Mouse (Mus musculus) adrenal gland, postnatal 36 days (tissue): Measurements from ENCODE around the gene D230025D16Rik. TPM values are rescaled to one million over a fixed set of nuclear protein-coding genes. Genes with fewer than 3 reads are reported as not detected.
"Not testable (repeated sequence)": the region's sequence is repeated elsewhere in the genome, so short reads cannot be mapped to it uniquely, and the experiment has no call there.

Experiments
- DNase-seq, 2 experiments: peaks; one replicate each; pipeline ENCODE4 v3.0.0; 2021; ENCODE audit warnings: mixed read lengths in 1 of 2
- long read RNA-seq, 2 experiments: library from polyadenylated mRNA; stranded (forward); transcript quantifications; one replicate each; pipeline ENCODE4 v2.0.0; 2021; ENCODE audit warnings: borderline sequencing depth in 2 of 2
- total RNA-seq, 2 experiments: library from RNA; stranded (reverse); gene quantifications; 2 replicates each; pipeline ENCODE4 v1.2.3; 2021

Gene D230025D16Rik
- 10 to 100 TPM; 23.7 to 27.2 TPM for total RNA-seq
- long read RNA-seq, experiment 1, transcript D230025D16Rik-201 (16 exons, 2,916 nt) = major isoform, 16 of 20 reads
- long read RNA-seq, experiment 1, partial matches to known transcripts = 1 of 20 reads
- long read RNA-seq, experiment 1, other reads (novel, unspliced or antisense) = 3 of 20 reads
- long read RNA-seq, experiment 2, partial matches to known transcripts = 0 of 5 reads
- long read RNA-seq, experiment 2, other reads (novel, unspliced or antisense) = 2 of 5 reads

DNA sequence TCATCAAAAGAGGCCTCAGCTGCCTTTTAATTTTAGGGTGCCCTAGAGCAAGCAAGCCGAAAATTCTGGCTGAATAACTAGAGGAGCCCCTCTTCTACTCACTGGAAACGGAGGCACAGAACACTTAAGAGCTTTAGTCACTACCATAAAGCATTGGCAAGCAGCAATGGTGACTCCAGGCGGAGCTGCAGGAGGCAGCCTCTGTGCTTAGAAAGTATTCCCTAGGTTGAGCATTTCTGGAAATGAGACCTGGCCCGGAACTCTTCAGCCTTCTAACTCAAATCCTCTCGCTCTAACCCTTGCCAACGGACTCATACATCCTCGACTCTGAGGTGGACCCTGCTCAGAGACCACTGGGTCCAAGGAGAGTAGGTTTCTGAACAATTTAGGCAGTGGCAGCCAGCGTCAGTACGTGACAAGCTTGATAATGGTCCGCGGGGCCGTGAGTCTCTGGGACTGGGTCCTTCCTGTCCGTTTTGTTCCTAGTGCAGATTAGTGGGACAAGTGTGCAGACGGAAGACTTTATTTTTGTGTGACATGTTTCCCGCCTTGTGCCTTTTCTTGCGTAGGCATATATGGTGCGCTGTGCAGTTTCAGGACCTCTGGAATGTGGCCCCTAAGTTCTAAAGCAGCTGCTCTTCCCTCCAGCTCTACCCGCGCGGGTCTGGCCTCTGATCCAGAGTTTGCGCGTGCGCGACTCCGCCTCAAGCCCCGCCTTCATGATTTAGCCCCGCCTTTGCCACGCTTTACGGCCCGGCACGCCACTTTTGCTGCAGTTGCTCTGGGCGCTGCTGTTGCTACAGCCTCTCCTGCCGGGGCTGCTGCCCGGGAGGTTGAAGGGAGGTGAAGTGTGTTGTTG lies at the start of gene D230025D16Rik:
D230025D16Rik (plus strand) TSS at position 733 of the 859 bp plus-strand sequence.
- peak; percentile 96 to 97 for DNase-seq

GRCm38 (mm10) chr8:105175287-105175686 lies 49.7 kb upstream of the D230025D16Rik start:
- DNase-seq = not testable (repeated sequence)

- no peak for DNase-seq
These were observed 46.6 kb upstream of the D230025D16Rik start for GRCm38 (mm10) chr8:105178211-105178800.

DNA sequence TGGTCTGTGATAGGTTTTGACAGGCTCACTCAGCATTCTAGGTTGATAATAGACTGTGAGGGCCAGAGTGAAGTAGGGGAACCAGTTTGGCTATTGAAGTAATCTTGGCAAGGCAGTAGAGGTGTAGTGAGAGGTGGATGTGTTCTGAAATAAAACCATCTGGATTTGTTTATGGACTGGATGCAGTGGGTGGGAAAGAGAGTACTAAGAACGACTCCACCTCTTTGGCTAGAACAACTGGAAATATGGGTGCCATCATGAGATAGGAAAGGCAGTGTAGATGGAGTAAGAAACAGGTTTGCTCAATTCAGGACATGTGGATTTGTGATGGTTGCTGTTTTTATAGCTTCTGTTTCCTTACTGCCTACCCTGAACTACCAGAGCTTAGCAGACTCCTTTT lies 42.7 kb upstream of the D230025D16Rik start:
- DNase-seq = no peak

DNA sequence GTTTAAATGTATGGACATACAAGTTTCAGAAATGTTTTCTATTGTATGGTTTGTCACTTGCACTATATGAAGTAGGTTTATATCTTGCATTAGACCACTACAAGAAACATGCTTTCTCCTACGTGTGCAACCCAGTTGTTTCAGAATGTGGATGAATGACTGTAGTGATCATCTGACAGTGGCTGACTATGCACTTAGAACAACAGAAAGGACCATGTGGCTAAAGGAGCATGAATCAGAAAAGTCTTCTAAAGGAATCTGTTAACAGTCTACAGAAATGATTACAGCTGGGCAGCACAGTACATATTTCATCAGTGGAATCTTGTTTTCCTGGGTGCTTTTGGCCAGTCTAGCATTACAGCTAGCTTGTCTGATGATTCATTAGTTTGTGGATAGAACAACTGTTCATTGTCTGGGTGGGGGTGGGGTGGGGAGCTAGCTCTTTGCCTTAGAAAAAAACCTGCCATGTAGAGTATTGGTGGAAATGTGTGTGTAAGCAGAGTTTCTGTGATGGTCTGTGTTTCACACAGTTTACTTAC lies 38.4 kb upstream of the D230025D16Rik start:
- DNase-seq = no peak

GRCm38 (mm10) chr8:105192182-105192581 lies 32.8 kb upstream of the D230025D16Rik start:
- no peak for DNase-seq

DNA sequence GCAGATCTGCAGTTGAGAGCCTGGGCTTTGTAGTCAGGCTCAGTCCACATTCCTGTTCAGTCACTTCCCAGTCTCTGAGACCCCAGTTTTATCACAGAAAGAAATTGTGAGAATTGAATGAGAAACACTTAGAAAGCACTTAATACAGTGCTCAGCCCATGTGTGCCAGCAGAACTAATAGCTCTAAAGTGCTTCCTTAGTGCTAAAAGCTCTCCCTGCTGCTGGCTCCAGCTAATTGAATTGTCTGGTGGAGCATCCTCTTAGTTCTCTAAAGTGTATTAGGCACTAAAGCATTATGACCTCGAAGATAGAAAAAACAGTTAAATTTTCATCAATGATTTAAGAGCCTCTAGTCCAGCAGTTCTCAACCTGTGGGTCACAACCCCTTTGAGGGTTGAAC lies 19.2 kb upstream of the D230025D16Rik start:
- DNase-seq = no peak

DNA sequence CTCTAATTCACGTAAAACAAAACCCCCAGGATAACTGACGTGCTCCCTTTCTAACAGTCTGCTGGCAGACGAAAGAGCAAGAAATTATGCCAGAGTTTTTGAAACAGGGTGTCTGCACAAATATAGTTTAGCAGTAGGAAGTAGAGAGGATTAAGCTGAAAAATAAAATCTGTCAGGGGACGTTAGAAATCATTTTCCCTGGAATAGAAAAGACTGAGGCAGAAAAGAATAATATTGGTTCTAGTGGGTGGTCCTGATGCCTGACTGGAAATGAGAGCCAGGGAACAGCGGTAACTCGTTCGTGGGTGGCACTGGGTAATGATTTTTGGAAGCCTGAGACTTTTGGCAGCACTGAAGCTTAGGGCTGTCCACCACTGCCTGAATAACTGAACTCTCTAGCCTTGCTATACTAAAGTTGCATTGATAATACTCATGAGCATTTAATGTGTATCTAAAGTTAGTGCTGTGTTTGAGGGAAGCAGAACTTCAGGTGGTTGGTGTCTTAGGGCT lies 18.1 kb upstream of the D230025D16Rik start:
- DNase-seq = no peak

DNA sequence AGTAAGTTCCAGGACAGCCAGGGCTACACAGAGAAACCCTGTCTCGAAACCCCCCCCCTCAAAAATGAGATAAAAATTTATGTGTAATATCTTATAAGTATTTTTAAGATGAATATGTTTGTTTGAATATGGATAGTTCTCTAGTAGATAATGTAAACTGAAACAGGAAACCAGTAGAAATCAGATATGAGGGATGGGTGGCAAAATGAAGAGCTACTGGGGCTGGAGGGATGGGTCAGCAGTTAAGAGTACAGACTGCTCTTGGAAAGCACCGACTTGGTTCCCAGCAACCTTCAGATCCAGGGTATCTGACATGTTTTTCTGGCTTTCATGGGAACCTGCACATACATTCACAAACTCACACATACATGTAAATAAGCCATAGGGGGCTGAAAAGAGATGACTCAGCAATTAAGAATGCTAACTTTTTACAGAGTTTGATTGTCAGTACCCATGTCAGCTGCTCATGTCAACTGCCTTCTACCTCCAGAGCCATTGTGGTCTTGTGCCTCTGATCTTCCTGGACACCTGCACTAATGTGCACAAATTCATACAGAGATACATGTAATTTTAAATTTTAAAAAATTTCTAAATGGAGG lies 17.2 kb upstream of the D230025D16Rik start:
- no peak for DNase-seq

DNA sequence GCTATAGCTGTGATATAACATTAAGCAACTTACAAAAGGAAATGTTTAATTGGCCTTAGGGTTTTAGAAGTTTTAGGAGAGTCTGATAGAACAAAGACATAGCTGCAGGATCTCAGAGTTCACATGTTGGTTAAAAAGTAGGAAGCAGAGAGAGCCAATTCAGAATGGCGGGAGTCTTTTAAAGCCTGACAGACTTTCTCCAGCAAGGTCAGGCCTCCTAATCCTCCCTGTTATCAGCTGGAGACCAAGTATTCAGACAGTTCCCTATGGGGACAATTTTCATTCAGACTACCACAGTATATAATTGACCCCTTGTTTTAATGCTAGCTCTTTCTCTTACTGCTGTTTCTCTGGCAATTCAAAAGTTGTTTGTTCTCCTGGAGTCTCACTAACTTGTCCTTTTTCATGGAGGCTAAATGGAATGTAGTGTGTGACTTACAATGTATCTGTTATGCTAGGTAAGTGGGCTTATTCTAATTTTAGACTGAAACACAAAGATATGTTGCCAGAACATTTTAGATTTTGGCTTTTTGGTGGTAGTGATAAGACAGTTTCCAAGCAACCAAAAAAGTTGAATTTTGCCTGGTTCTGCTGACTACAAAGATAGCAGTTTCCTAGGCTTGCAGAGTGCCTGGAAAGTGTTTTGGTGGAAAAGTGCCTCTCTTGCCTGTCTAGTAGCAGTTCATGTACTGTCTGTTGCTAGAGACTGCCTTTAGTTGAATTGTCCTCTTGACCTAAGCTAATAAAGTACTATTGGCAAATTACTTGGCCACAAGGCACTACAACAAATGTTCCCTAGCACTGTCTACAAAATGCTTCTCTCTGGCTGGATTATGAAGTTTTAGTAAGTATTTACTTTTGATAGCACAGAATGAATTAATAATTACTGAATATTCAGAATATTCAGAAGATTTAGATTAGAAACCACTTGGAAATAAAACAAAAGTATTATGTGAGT lies 15.5 kb upstream of the D230025D16Rik start:
- DNase-seq = no peak

DNA sequence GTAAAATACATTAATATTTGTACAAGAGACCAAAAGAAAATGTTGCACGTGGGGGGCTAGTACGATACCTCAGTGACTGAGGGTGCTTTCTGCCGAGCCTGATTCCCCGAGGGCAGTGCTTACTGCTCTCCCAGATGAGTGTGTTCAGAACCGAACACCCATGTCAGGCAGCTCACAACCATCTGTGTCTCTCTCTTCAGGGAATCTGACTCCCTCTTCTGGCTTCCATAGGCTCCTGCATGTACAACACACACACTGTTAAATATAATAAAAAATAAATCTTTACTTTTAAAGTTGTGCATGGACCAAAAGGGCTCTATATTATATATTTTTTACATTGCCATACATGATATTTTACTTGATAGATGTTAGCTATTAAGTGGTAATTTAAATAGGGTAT lies 10.8 kb upstream of the D230025D16Rik start:
- no peak for DNase-seq

- no peak for DNase-seq
These were observed 6.9 kb upstream of the D230025D16Rik start for GRCm38 (mm10) chr8:105217926-105218522.

DNA sequence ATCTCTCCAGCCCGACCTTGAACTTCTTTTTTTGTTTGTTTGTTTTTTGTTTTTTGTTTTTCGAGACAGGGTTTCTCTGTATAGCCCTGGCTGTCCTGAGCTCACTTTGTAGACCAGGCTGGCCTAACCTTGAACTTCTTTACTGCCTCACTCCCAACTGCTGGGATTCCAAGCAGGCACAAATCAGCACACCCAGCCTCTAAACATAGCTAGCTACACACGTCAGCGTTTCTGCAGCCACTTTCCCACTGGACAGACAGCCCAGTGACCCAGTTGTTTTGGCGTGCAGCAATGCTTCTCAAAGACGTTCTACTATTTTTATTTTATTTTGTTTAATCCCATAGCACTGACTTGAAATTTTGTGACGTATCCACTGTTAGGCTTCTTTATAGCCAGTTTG lies 1.1 kb upstream of the D230025D16Rik start:
- DNase-seq = peak in 1 of 2 experiments; percentile 37

DNA sequence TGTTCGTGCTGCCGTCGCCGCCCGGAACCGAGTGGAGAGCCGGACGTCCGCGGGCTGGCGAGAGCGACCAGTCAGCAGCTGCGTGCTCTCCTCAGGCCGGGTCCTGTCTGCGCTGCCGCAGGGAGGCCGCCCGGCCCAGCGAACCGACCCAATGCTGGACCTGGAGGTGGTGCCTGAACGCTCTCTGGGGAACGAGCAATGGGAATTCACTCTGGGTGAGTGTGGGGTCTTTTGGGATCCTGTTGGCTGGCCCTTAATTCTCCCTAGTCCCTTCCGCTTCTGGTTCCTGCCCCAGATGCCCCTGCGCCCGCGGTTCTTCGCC lies 288 bp downstream of the D230025D16Rik start:
- no peak for DNase-seq

- DNase-seq = no peak
These were observed 972 bp downstream of the D230025D16Rik start for GRCm38 (mm10) chr8:105225917-105226316.

DNA sequence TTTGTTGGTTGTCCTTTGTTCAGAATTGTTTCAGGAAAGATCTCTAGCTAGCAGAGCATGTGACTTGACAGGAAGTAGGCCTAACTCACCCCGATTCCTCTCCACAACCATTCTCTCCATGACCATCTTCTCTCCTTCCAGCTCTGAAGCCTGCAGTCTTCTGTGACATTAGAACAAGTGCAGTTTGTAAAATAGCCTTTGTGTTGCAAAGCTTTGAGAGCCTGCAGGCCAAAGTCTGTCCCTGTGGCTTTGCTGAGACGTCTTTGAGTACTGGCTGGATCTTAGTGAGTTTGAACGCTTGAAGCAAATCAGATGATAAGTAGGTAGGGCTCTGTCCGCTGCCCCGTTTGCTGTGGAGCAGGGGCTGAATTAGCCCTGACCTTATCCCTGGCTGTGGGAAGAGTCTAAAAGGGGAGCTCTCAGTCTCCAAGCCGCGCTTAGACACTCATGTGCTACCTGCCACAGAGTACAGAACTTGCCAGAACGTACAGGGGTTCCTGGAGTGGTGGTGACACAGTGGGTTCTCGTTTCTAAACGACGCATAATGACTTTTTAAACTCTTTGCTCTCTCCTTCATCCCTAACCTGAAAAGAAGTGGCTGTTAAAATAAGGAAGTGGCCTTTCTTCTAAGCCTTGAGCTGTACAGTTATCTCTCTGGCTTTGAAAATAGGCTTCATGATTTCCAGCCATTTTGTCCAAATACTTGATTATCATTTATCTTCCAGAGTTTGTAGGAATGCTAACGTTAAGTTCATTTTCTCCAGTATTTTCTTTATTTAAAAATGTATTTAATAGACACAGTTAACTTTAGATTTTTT lies 6.8 kb downstream of the D230025D16Rik start:
- DNase-seq = no peak

DNA sequence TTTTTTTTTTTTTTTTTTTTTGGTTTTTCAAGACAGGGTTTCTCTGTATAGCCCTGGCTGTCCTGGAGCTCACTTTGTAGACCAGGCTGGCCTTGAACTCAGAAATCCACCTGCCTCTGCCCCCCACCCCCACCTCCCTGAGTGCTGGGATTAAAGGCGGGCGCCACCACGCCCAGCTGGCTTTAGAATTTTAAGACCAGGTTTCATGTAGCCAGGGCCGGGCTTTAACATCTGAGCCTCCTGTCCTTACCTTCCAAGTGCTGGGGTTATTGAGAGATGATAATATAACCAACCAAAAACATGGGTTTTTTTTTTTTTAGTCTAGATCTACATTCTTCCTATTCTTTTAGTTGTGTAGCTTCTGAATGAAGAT lies 7.4 kb downstream of the D230025D16Rik start:
- DNase-seq = not testable (repeated sequence)

GRCm38 (mm10) chr8:105233126-105233935 lies 8.4 kb downstream of the D230025D16Rik start:
- DNase-seq = no peak

DNA sequence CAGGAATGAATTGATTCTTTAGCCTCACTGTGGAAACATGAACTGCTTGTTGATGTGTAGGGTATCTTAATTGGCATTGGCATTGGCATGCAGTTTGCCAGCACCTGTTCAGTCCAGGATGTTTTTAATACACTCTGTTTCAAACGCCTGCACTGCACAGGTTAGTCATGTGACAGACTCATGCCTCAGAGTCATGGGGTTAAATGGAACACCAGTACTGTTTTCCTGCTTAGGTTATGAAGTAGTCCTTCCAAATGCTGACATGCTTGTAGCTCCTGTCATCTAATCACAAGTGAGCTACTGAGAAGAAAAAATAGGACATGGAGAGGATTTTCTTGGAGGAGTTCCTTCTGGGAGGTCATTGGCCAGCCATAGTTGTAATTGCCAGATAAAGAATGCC lies 10.3 kb downstream of the D230025D16Rik start:
- no peak for DNase-seq
